Mouse (Mus musculus) hindbrain, embryonic 13.5 days (tissue): ENCODE results near the gene Stard9. TPM values are rescaled to one million over a fixed set of nuclear protein-coding genes. Genes with fewer than 3 reads are reported as not detected.

Experiments
- ATAC-seq: fragments of 200-750 bp; cut with Nextera tagmentation; 2 replicates; pipeline ENCODE4 v1.8.0; 2017; ENCODE audit warnings: moderate TSS enrichment; ENCODE audit not compliant: low FRiP score
- H3K27ac ChIP-seq: fragments of 300-500 bp; sonication (generic); 2 replicates; pipeline ENCODE4 v1.5.1; 2015; ENCODE audit warnings: inconsistent platforms, mild to moderate bottlenecking, moderate library complexity
- H3K27me3 ChIP-seq: fragments of 300-500 bp; sonication (generic); 2 replicates; pipeline ENCODE4 v1.6.1; 2015; ENCODE audit warnings: mild to moderate bottlenecking, inconsistent platforms
- H3K36me3 ChIP-seq: fragments of 300-500 bp; sonication (generic); 2 replicates; pipeline ENCODE4 v1.6.1; 2015; ENCODE audit warnings: mild to moderate bottlenecking, inconsistent platforms
- H3K4me1 ChIP-seq: fragments of 300-500 bp; sonication (generic); replicated peaks from 2 replicates; pipeline ENCODE4 v1.6.1; 2015; ENCODE audit warnings: inconsistent platforms
- H3K4me2 ChIP-seq: fragments of 300-500 bp; sonication (generic); 2 replicates; pipeline ENCODE4 v1.6.1; 2015; ENCODE audit warnings: inconsistent platforms, mild to moderate bottlenecking, moderate library complexity
- H3K4me3 ChIP-seq: fragments of 300-500 bp; sonication (generic); 2 replicates; pipeline ENCODE4 v1.5.1; 2015; ENCODE audit warnings: mild to moderate bottlenecking, inconsistent platforms
- H3K9ac ChIP-seq: fragments of 300-500 bp; sonication (generic); 2 replicates; pipeline ENCODE4 v1.6.1; 2015; ENCODE audit warnings: mild to moderate bottlenecking, inconsistent platforms
- H3K9me3 ChIP-seq: fragments of 300-500 bp; sonication (generic); 2 replicates; pipeline ENCODE4 v1.6.1; 2016; ENCODE audit warnings: inconsistent platforms
- WGBS: fragments of 180-500 bp; shearing (Covaris S2); methylation state at CpG from one replicate; pipeline ENCODE4 v1.1.7; 2015; 5-methylcytosine and 5-hydroxymethylcytosine counted together
- polyA plus RNA-seq: library from polyadenylated mRNA; unstranded; fragments of >200 nt; fragmentation: Nextera tagmentation; extraction: Ambion mirVana; gene quantifications from 2 replicates; pipeline ENCODE4 v1.2.1, GENCODE M21; 2015

The Stard9 gene
- polyA plus RNA-seq, 1 experiment from 2014 or later, result 5.0 TPM

GRCm38 (mm10) chr2:120731877-120732530 lies 103.1 kb downstream of the Stard9 start:
- H3K9me3 ChIP-seq, result no peaks in the 10 kb centered on the region
- 39% methylated on average over 7 of the region's 7 CpGs for WGBS
- peak overlapping the region; percentile 96 for H3K9ac ChIP-seq
- no peaks in the 10 kb centered on the region for H3K27me3 ChIP-seq
- peaks cover 40% of the 10 kb centered on the region for H3K4me1 ChIP-seq
- no peak; the same call in 1 of the 2 replicates for ATAC-seq
- peaks cover 15% of the 10 kb centered on the region for H3K36me3 ChIP-seq
- H3K27ac ChIP-seq, result peak overlapping the region; percentile 91
- peak overlapping the region; percentile 94 for H3K4me2 ChIP-seq
- peak overlapping the region; percentile 93 for H3K4me3 ChIP-seq

DNA sequence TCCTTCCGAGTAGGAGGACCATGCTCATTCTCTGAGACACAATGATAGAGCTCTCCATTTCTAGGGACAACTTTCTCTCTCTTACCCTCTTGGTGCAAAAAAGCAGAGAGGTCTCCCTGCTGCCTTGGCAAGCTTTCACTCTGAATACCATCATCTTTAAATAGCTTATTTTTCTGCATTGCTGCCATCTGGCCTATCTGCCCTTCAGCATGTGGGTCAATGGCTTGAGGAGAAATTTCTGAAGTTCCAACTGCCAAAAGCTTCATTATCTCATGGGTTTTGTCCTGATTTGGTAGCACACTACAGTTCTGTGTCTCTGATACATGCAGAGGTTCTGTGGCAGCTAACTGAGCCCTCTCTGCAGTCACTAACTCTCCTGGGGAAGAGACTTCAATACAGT lies 116.6 kb downstream of the Stard9 start:
- Histone ChIP-seq H3K4me3 (no peak overlapping the region), H3K4me1 (no peaks in the 10 kb centered on the region), H3K27ac (no peak overlapping the region), H3K27me3 (no peaks in the 10 kb centered on the region), H3K9ac (no peak overlapping the region), H3K9me3 (no peaks in the 10 kb centered on the region), H3K4me2 (no peak overlapping the region), H3K36me3 (peaks cover 85% of the 10 kb centered on the region)
- 79% methylated on average over 1 of the region's 1 CpGs for WGBS
- no peak for ATAC-seq

GRCm38 (mm10) chr2:120748041-120748440 lies 119.1 kb downstream of the Stard9 start:
- H3K27me3 ChIP-seq, result no peaks in the 10 kb centered on the region
- H3K36me3 ChIP-seq, result peaks cover 78% of the 10 kb centered on the region

DNA sequence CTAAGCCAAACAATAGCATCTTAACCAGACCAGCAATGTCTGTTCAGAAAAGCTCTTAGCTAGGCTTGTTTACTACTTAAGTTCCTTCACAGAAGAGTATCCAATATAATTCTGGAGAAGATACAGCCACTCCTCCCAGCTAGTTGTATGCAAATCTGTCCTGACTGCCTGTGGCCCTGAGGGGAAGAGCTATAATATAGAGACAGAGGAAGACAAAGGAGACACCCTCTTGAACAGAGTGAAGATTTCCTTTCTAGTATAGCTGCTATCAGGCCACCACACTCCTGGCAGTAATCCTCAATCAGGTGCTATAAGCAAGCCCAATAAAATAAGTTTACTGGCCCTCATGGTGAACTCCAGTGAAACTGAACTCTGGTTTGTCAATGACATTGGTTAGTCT lies 133.0 kb downstream of the Stard9 start:
- no peaks in the 10 kb centered on the region for H3K27me3 ChIP-seq
- no peak for ATAC-seq
- peaks cover 61% of the 10 kb centered on the region for H3K36me3 ChIP-seq
- no peak overlapping the region for H3K27ac ChIP-seq
- no peak overlapping the region for H3K4me2 ChIP-seq
- no peaks in the 10 kb centered on the region for H3K9me3 ChIP-seq
- H3K4me1 ChIP-seq, result no peaks in the 10 kb centered on the region
- H3K9ac ChIP-seq, result no peak overlapping the region
- no peak overlapping the region for H3K4me3 ChIP-seq

More at GRCm38 (mm10) chr2:120748041-120748440, 119.1 kb downstream of the Stard9 start:
- Histone ChIP-seq H3K9ac (no peak overlapping the region), H3K4me1 (no peaks in the 10 kb centered on the region), H3K4me3 (no peak overlapping the region), H3K27ac (no peak overlapping the region), H3K9me3 (no peaks in the 10 kb centered on the region), H3K4me2 (no peak overlapping the region)
- 95% methylated on average over 2 of the region's 2 CpGs for WGBS
- no peak for ATAC-seq

DNA sequence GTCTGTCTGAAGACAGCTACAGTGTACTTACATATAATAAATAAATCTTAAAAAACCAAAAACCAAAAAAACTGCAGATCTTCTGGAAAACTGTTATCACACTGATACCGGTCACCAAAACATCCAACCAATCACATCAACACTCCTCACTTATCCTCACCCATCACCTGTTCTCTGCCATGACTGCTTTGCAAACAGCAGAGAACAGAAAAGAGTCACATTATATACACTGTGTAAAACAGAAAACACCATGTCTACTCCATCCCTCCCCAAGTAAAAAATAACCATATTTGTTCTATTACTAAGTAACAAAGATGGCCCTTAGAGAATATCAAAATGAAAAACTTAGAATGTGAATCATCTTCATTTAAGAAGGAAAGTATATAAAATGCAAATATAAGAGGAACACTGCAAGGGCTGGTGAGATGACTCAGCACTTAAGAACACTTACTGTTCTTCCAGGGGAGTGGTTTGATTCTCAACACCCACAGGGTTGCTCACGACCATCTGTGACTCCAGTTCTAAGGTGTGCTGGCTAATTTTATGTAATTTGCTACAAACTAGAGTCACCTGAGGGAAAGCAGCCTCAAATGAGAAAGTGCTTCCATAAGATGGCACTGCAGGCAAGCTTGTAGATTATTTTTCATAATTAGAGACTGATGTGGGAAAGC lies 141.5 kb downstream of the Stard9 start:
- H3K27me3 ChIP-seq, result no peaks in the 10 kb centered on the region
- H3K4me2 ChIP-seq, result no peak overlapping the region
- no peak overlapping the region for H3K27ac ChIP-seq
- no peak overlapping the region for H3K9ac ChIP-seq
- no peak for ATAC-seq
- H3K4me1 ChIP-seq, result no peaks in the 10 kb centered on the region
- no peaks in the 10 kb centered on the region for H3K9me3 ChIP-seq
- no peak overlapping the region for H3K4me3 ChIP-seq
- WGBS, result 94% methylated on average over 2 of the region's 2 CpGs
- H3K36me3 ChIP-seq, result peaks cover 41% of the 10 kb centered on the region

Other genes starting within 250 kb of the Stard9 start
- 10.3 and 12.0 TPM in 2 replicates for gene Ganc, start 225.2 kb upstream of the Stard9 start, polyA plus RNA-seq
- 8.4 and 9.6 TPM in 2 replicates for gene Tmem87a, start 225.0 kb upstream of the Stard9 start, polyA plus RNA-seq
- 1.5 and 1.6 TPM in 2 replicates for gene Capn3, start 173.1 kb upstream of the Stard9 start, polyA plus RNA-seq
- gene Zfp106, start 65.3 kb upstream of the Stard9 start, polyA plus RNA-seq, result 43.6 and 44.2 TPM in 2 replicates
- gene Snap23, start 61.5 kb upstream of the Stard9 start, polyA plus RNA-seq, result 22.1 and 23.7 TPM in 2 replicates
- 29.3 and 31.8 TPM in 2 replicates for gene Haus2, start 19.7 kb upstream of the Stard9 start, polyA plus RNA-seq
- gene Lrrc57, start 19.6 kb upstream of the Stard9 start, polyA plus RNA-seq, result 34.1 and 36.1 TPM in 2 replicates
- gene Cdan1, start 221.0 kb downstream of the Stard9 start, polyA plus RNA-seq, result 4.7 and 6.1 TPM in 2 replicates
- gene Ttbk2, start 221.5 kb downstream of the Stard9 start, polyA plus RNA-seq, result 10.7 and 12.3 TPM in 2 replicates